16 mouse cellular contexts compared by ENCODE assay signal in genomic region chr17:14178475-14178874, GRCm38 (mm10). TPM values are rescaled to one million over a fixed set of nuclear protein-coding genes. Genes with fewer than 3 reads are reported as not detected.
DNase-seq lines count a peak whose midpoint lies in the region; ATAC-seq and TF ChIP-seq lines count a peak whose summit lies in the region.
"Had no signal": no experiment of that assay in that cellular context is flagged by ENCODE, and none has a peak within 500 bp of the region (broad histone marks: within the 10 kb centered on the region; RNA-seq: fewer than 3 reads in every experiment).

No protein-coding gene starts in this region.

- no peak for DNase-seq in lung, postnatal 0 days (ENCODE audit: low spot score)
- no peak for DNase-seq in layer of hippocampus, adult 2 months (ENCODE audit: low spot score in 2 of 2)
- DNase-seq: adrenal gland, postnatal 10 days; cerebellum, adult 2 months; left cerebral cortex, postnatal 4 days; lung, postnatal 4 days; right cerebral cortex, postnatal 14 days; thymus, adult 18-20 months had no signal

- 38% methylated on average over 4 of the region's 4 CpGs for WGBS in lung, embryonic 16.5 days
- WGBS in lung, postnatal 0 days = 32% methylated on average over 4 of the region's 4 CpGs
- WGBS in intestine, postnatal 0 days = 23% methylated on average over 4 of the region's 4 CpGs
- 25% methylated on average over 4 of the region's 4 CpGs for WGBS in kidney, embryonic 15.5 days
- 37% methylated on average over 4 of the region's 4 CpGs for WGBS in stomach, embryonic 16.5 days

- no peak overlapping the region for H3K4me3 ChIP-seq in lung, embryonic 16.5 days (ENCODE audit: low read length)
- no peak overlapping the region for H3K4me3 ChIP-seq in lung, postnatal 0 days (ENCODE audit: low read depth, low read length)
- no peak overlapping the region for H3K4me3 ChIP-seq in intestine, postnatal 0 days (ENCODE audit: low read depth, low read length)
- H3K4me3 ChIP-seq in kidney, embryonic 15.5 days (replicated peaks) = no peak overlapping the region
- no peak overlapping the region for H3K4me3 ChIP-seq in stomach, embryonic 16.5 days (replicated peaks; ENCODE audit: low read length)
- no peak overlapping the region for H3K4me3 ChIP-seq in layer of hippocampus, adult 2 months
- H3K4me3 ChIP-seq: liver, embryonic 12.5 days; midbrain, embryonic 12.5 days had no signal

- H3K9ac ChIP-seq in lung, embryonic 16.5 days (ENCODE audit: low read length) = no peak overlapping the region
- no peak overlapping the region for H3K9ac ChIP-seq in lung, postnatal 0 days (replicated peaks; ENCODE audit: low read depth)
- no peak overlapping the region for H3K9ac ChIP-seq in intestine, postnatal 0 days (ENCODE audit: low read depth, low read length)
- no peak overlapping the region for H3K9ac ChIP-seq in kidney, embryonic 15.5 days
- H3K9ac ChIP-seq in stomach, embryonic 16.5 days (ENCODE audit: low read length) = no peak overlapping the region
- H3K9ac ChIP-seq: liver, embryonic 12.5 days; midbrain, embryonic 12.5 days had no signal

- no peak overlapping the region for H3K4me2 ChIP-seq in lung, embryonic 16.5 days (ENCODE audit: low read depth, low read length)
- H3K4me2 ChIP-seq in lung, postnatal 0 days (replicated peaks; ENCODE audit: low read depth, low read length) = no peak overlapping the region
- H3K4me2 ChIP-seq in intestine, postnatal 0 days (replicated peaks; ENCODE audit: low read depth) = no peak overlapping the region
- H3K4me2 ChIP-seq in kidney, embryonic 15.5 days = peak overlapping the region; percentile 36
- H3K4me2 ChIP-seq in stomach, embryonic 16.5 days (ENCODE audit: low read depth, low read length) = no peak overlapping the region
- H3K4me2 ChIP-seq: liver, embryonic 12.5 days; midbrain, embryonic 12.5 days had no signal

- H3K36me3 ChIP-seq in lung, embryonic 16.5 days (ENCODE audit: control insufficient read depth, insufficient read depth, low read length) = no peaks in the 10 kb centered on the region
- no peaks in the 10 kb centered on the region for H3K36me3 ChIP-seq in lung, postnatal 0 days (ENCODE audit: insufficient read depth, low read length)
- no peaks in the 10 kb centered on the region for H3K36me3 ChIP-seq in intestine, postnatal 0 days (ENCODE audit: control insufficient read depth, insufficient read depth)
- no peaks in the 10 kb centered on the region for H3K36me3 ChIP-seq in kidney, embryonic 15.5 days
- no peaks in the 10 kb centered on the region for H3K36me3 ChIP-seq in stomach, embryonic 16.5 days (ENCODE audit: control insufficient read depth, insufficient read depth, low read length)
- H3K36me3 ChIP-seq: G1E; liver, embryonic 12.5 days; midbrain, embryonic 12.5 days had no signal

- no peaks in the 10 kb centered on the region for H3K9me3 ChIP-seq in lung, embryonic 16.5 days (ENCODE audit: control insufficient read depth, low read length)
- H3K9me3 ChIP-seq in lung, postnatal 0 days (ENCODE audit: low read length) = no peaks in the 10 kb centered on the region
- no peaks in the 10 kb centered on the region for H3K9me3 ChIP-seq in intestine, postnatal 0 days (ENCODE audit: control insufficient read depth)
- no peaks in the 10 kb centered on the region for H3K9me3 ChIP-seq in kidney, embryonic 15.5 days (replicated peaks)
- H3K9me3 ChIP-seq in stomach, embryonic 16.5 days (replicated peaks; ENCODE audit: control insufficient read depth, low read length) = no peaks in the 10 kb centered on the region
- H3K9me3 ChIP-seq: liver, embryonic 12.5 days; midbrain, embryonic 12.5 days had no signal

- H3K4me1 ChIP-seq in lung, embryonic 16.5 days (replicated peaks; ENCODE audit: control insufficient read depth, insufficient read depth, low read length) = peaks cover 12% of the 10 kb centered on the region; the same call in 1 of the 2 replicates
- H3K4me1 ChIP-seq in lung, postnatal 0 days (ENCODE audit: insufficient read depth, low read depth, low read length) = no peaks in the 10 kb centered on the region
- 0 out of 2 replicates have a peak, but pooled peaks cover 7% of the 10 kb centered on the region for H3K4me1 ChIP-seq in intestine, postnatal 0 days (replicated peaks; ENCODE audit: control insufficient read depth, insufficient read depth, low read length)
- peaks cover 62% of the 10 kb centered on the region for H3K4me1 ChIP-seq in kidney, embryonic 15.5 days
- H3K4me1 ChIP-seq in stomach, embryonic 16.5 days (ENCODE audit: control insufficient read depth, insufficient read depth, low read length) = peaks cover 13% of the 10 kb centered on the region
- H3K4me1 ChIP-seq: midbrain, embryonic 12.5 days had no signal

- H3K27ac ChIP-seq in lung, embryonic 16.5 days (ENCODE audit: low read length) = no peak overlapping the region
- H3K27ac ChIP-seq in lung, postnatal 0 days (ENCODE audit: low read length) = no peak overlapping the region
- no peak overlapping the region for H3K27ac ChIP-seq in intestine, postnatal 0 days (ENCODE audit: low read depth, low read length)
- peak overlapping the region; percentile 90 for H3K27ac ChIP-seq in kidney, embryonic 15.5 days
- H3K27ac ChIP-seq in stomach, embryonic 16.5 days (ENCODE audit: low read length) = no peak overlapping the region
- no peak overlapping the region for H3K27ac ChIP-seq in layer of hippocampus, adult 2 months
- H3K27ac ChIP-seq: liver, embryonic 12.5 days; midbrain, embryonic 12.5 days had no signal

- no peaks in the 10 kb centered on the region for H3K27me3 ChIP-seq in lung, embryonic 16.5 days (ENCODE audit: control insufficient read depth, insufficient read depth, low read depth, low read length)
- no peaks in the 10 kb centered on the region for H3K27me3 ChIP-seq in lung, postnatal 0 days (replicated peaks; ENCODE audit: insufficient read depth, low read length)
- no peaks in the 10 kb centered on the region for H3K27me3 ChIP-seq in intestine, postnatal 0 days (replicated peaks; ENCODE audit: control insufficient read depth, insufficient read depth, low read length)
- H3K27me3 ChIP-seq in kidney, embryonic 15.5 days = peaks cover 8% of the 10 kb centered on the region; the same call in 1 of the 2 replicates
- H3K27me3 ChIP-seq in stomach, embryonic 16.5 days (ENCODE audit: control insufficient read depth, insufficient read depth, low read length) = no peaks in the 10 kb centered on the region
- H3K27me3 ChIP-seq: midbrain, embryonic 12.5 days had no signal

- peak; percentile 39; the same call in 1 of the 2 replicates for ATAC-seq in lung, embryonic 16.5 days (ENCODE audit: low read depth)
- no peak for ATAC-seq in lung, postnatal 0 days
- peak; percentile 62 for ATAC-seq in intestine, postnatal 0 days
- ATAC-seq in kidney, embryonic 15.5 days (replicated peaks; ENCODE audit: low FRiP score) = peak; percentile 92
- ATAC-seq in stomach, embryonic 16.5 days (ENCODE audit: insufficient read depth, low FRiP score) = peak; percentile 70; the same call in 1 of the 2 replicates
- no peak for ATAC-seq in megakaryocyte progenitor cell, adult 5-6 weeks (replicated peaks; ENCODE audit: poor library complexity)

- no peak for TF ChIP-seq CTCF in lung, postnatal 0 days (IDR thresholded peaks at IDR 0.05)
- TF ChIP-seq CTCF in intestine, postnatal 0 days (IDR thresholded peaks at IDR 0.05; ENCODE audit: low read depth) = no peak
- no peak for TF ChIP-seq CTCF in layer of hippocampus, adult 2 months (conservative IDR thresholded peaks at IDR 0.05)

- no peak for TF ChIP-seq EP300 in lung, postnatal 0 days (IDR thresholded peaks at IDR 0.05)

RNA-seq across cellular contexts. Expression of gene Dact2, which starts 25.6 kb away (rescaled TPM):
- polyA plus RNA-seq in lung, embryonic 16.5 days (2015; fragmentation: Nextera tagmentation; extraction: Ambion mirVana) = 3.3 and 3.5 TPM in 2 replicates
- 2.5 and 2.6 TPM in 2 replicates for polyA plus RNA-seq in lung, postnatal 0 days (2015; fragmentation: Nextera tagmentation; extraction: Ambion mirVana)
- 6.2 and 7.8 TPM in 2 replicates for polyA plus RNA-seq in intestine, postnatal 0 days (2015; fragmentation: Nextera tagmentation; extraction: Ambion mirVana)
- polyA plus RNA-seq in kidney, embryonic 15.5 days (2015; fragmentation: Nextera tagmentation; extraction: Ambion mirVana) = 11.8 and 12.9 TPM in 2 replicates
- polyA plus RNA-seq in stomach, embryonic 16.5 days (2015; fragmentation: Nextera tagmentation; extraction: Ambion mirVana) = 2.9 and 3.3 TPM in 2 replicates
- total RNA-seq in layer of hippocampus, adult 2 months (2021) = 10 to 100 TPM; 21.8 to 24.7 TPM
- not detected in 2 replicates for total RNA-seq in megakaryocyte progenitor cell, adult 5-6 weeks (2015)
- total RNA-seq in megakaryocyte progenitor cell, adult 5-6 weeks (2017) = not detected in 2 replicates
- total RNA-seq: G1E had no signal
- polyA plus RNA-seq: G1E had no signal

Comparison
In these comparisons a context has a peak if more than half of its experiments do, and no peak if none do; other contexts are left out.
1. ATAC-seq: peak in lung, embryonic 16.5 days (single experiment), intestine, postnatal 0 days (single experiment), kidney, embryonic 15.5 days (single experiment) and stomach, embryonic 16.5 days (single experiment); none in lung, postnatal 0 days (single experiment) and megakaryocyte progenitor cell, adult 5-6 weeks (single experiment).